Mouse (Mus musculus) C2C12 (cell line): ENCODE measurements around the gene Fam120b.

Experiments used
- CTCF ChIP-seq: IDR thresholded peaks from one replicate; pipeline ENCODE4 v1.5.1; 2011; ENCODE audit not compliant: control insufficient read depth, insufficient read depth, insufficient read length
- MAX ChIP-seq: IDR thresholded peaks from one replicate; pipeline ENCODE4 v1.6.1; 2011; ENCODE audit warnings: mild to moderate bottlenecking, control low read depth
- MYOG ChIP-seq: IDR thresholded peaks from one replicate; pipeline ENCODE4 v1.6.1; 2011; ENCODE audit not compliant: control insufficient read depth, insufficient read length; ENCODE audit errors: extremely low read depth
- USF1 ChIP-seq: IDR thresholded peaks from one replicate; pipeline ENCODE4 v1.6.1; 2011; ENCODE audit warnings: low read depth, mild to moderate bottlenecking, control low read depth, moderate library complexity

DNA sequence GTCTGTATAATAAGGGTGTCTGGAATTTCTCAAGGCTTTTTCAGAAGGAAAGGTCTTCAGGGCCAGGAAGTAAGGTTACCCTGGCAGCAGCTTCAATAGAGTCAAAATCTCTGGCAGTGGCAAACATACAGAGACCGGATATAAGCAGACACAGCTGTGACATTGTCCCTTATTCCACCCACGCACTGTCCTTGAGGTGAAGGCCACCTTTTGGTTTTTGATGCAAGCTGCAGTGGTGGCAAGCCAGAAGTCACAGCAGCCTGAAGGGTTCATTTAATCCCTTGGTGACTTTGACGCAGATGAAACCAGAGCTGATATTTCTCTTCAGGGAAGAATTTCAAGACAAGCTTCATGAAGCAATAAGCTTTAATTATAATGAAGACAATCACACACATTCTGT, 53.6 kb downstream of the Fam120b start:
- TF ChIP-seq CTCF (no peak), USF1 (no peak), MYOG (no peak), MAX (no peak)
